Mouse (Mus musculus): ENCODE data around the gene Exosc8.

DNA sequence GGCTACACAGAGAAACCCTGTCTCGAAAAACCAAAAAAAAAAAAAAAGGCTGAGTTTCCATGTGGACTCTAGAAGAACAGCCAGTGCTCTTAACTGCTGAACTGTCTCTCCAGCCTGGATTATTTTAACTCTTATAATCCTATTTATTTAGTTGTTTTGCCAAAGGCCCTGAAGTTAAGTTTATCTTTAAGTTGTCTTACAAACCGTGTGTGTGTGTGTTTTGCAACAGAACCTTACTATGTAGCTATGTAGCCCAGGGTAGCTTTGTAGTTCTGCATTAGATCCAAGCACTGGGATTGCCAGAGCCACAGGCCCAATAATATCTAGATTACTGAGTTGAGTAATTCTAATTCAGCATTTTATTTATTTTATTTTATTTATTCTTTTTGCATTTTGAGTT is 9.8 kb downstream of the Exosc8 start:
- TF ChIP-seq CTCF (IDR thresholded peaks at IDR 0.05; ENCODE audit: control insufficient read depth, insufficient read depth, insufficient read length) (no peak), MAX (IDR thresholded peaks at IDR 0.05) (no peak), USF1 (IDR thresholded peaks at IDR 0.05; ENCODE audit: low read depth) (no peak)
